Mouse (Mus musculus) myocyte (in vitro differentiated cells): ENCODE measurements around the gene Inip. TPM values are rescaled to one million over a fixed set of nuclear protein-coding genes. Genes with fewer than 3 reads are reported as not detected.
A peak's percentile ranks its signal among the peaks of the same experiment; 100 is the strongest.

Experiments
- H3K27me3 ChIP-seq: one replicate; pipeline ENCODE4 v1.6.1; 2011; ENCODE audit not compliant: control insufficient read depth, insufficient read depth, insufficient read length
- H3K36me3 ChIP-seq: one replicate; pipeline ENCODE4 v1.6.1; 2011; ENCODE audit not compliant: control insufficient read depth, insufficient read depth
- H3K4me2 ChIP-seq: one replicate; pipeline ENCODE4 v1.6.1; 2011; ENCODE audit warnings: low read depth, control low read depth
- H3K4me3 ChIP-seq: one replicate; pipeline ENCODE4 v1.5.1; 2011; ENCODE audit warnings: mild to moderate bottlenecking, control low read depth, moderate library complexity
- H3K79me2 ChIP-seq: one replicate; pipeline ENCODE4 v1.6.1; 2011; ENCODE audit not compliant: control insufficient read depth, insufficient read depth
- H3ac ChIP-seq: one replicate; pipeline ENCODE4 v1.6.1; 2011; ENCODE audit not compliant: control insufficient read depth, insufficient read length
- CEBPB ChIP-seq: IDR thresholded peaks from 2 replicates; pipeline ENCODE4 v1.6.1; 2011; ENCODE audit warnings: mild to moderate bottlenecking, moderate library complexity; ENCODE audit not compliant: poor library complexity, insufficient read depth, severe bottlenecking
- E2F4 ChIP-seq: IDR thresholded peaks from one replicate; pipeline ENCODE4 v1.6.1; 2011; ENCODE audit warnings: mild to moderate bottlenecking, control low read depth, moderate library complexity; ENCODE audit not compliant: insufficient read depth
- MAX ChIP-seq: IDR thresholded peaks from one replicate; pipeline ENCODE4 v1.6.1; 2011; ENCODE audit warnings: low read depth, mild to moderate bottlenecking, control low read depth
- MYOD1 ChIP-seq, 3 experiments: IDR thresholded peaks; one replicate each; pipeline ENCODE4 v1.6.1; 2011; ENCODE audit warnings: control low read depth in 2 of 3, low read depth in 2 of 3, mild to moderate bottlenecking in 2 of 3, moderate library complexity in 1 of 3; ENCODE audit not compliant: insufficient read length in 2 of 3, control insufficient read depth in 1 of 3
- MYOG ChIP-seq, 3 experiments: IDR thresholded peaks; one replicate each; pipeline ENCODE4 v1.6.1; 2011; ENCODE audit warnings: control low read depth in 2 of 3, low read depth in 2 of 3, mild to moderate bottlenecking in 2 of 3; ENCODE audit not compliant: insufficient read length in 2 of 3, control insufficient read depth in 1 of 3, insufficient read depth in 1 of 3
- POLR2A ChIP-seq: IDR thresholded peaks from one replicate; pipeline ENCODE4 v1.6.1; 2011; ENCODE audit warnings: low read depth, mild to moderate bottlenecking, control low read depth, moderate library complexity; ENCODE audit not compliant: insufficient read length
- POLR2AphosphoS2 ChIP-seq: IDR thresholded peaks from one replicate; pipeline ENCODE4 v1.6.1; 2011; ENCODE audit warnings: low read depth, control low read depth; ENCODE audit not compliant: insufficient read length
- REST ChIP-seq: IDR thresholded peaks from one replicate; pipeline ENCODE4 v1.6.1; 2011; ENCODE audit warnings: mild to moderate bottlenecking, control low read depth, moderate library complexity; ENCODE audit not compliant: insufficient read depth, insufficient read length
- SRF ChIP-seq: IDR thresholded peaks from one replicate; pipeline ENCODE4 v1.6.1; 2011; ENCODE audit warnings: low read depth; ENCODE audit not compliant: control insufficient read depth, insufficient read length
- TCF12 ChIP-seq: IDR thresholded peaks from one replicate; pipeline ENCODE4 v1.6.1; 2011; ENCODE audit warnings: mild to moderate bottlenecking, control low read depth; ENCODE audit not compliant: poor library complexity, insufficient read depth, severe bottlenecking
- TCF3 ChIP-seq: IDR thresholded peaks from one replicate; pipeline ENCODE4 v1.6.1; 2011; ENCODE audit warnings: low read depth, control low read depth; ENCODE audit not compliant: insufficient read length
- USF1 ChIP-seq: IDR thresholded peaks from one replicate; pipeline ENCODE4 v1.6.1; 2011; ENCODE audit warnings: low read depth, mild to moderate bottlenecking, control low read depth, moderate library complexity
- polyA plus RNA-seq: library from polyadenylated mRNA; unstranded; fragments of >200 nt; fragmentation: generic; extraction: Trizol; gene quantifications from one replicate; pipeline ENCODE4 v1.2.1, GENCODE M21; 2012; ENCODE audit warnings: missing spikeins

Inip gene
- polyA plus RNA-seq, 1 experiment = 7.4 TPM

GRCm38 (mm10) chr4:59783685-59784279 is 17.6 kb downstream of the Inip start:
- Histone ChIP-seq H3K4me3 (peak overlapping the region; percentile 83), H3K27me3 (peaks cover 4% of the 10 kb centered on the region), H3ac (peak overlapping the region; percentile 71), H3K79me2 (peaks cover 45% of the 10 kb centered on the region), H3K36me3 (no peaks in the 10 kb centered on the region), H3K4me2 (peak overlapping the region; percentile 73)
- TF ChIP-seq E2F4 (peak; percentile 81), MAX (no peak), POLR2A (peak; percentile 71), POLR2AphosphoS2 (peak; percentile 57)

- Histone ChIP-seq H3K79me2 (peaks cover 52% of the 10 kb centered on the region), H3K4me2 (peak overlapping the region; percentile 92), H3K4me3 (peak overlapping the region; percentile 83), H3K36me3 (no peaks in the 10 kb centered on the region), H3K27me3 (peaks cover 4% of the 10 kb centered on the region), H3ac (peak overlapping the region; percentile 71)
- TF ChIP-seq USF1 (no peak), MAX (no peak), MYOG (IDR thresholded peaks at IDR 0.05; ENCODE audit: control insufficient read depth in 1 of 3, insufficient read depth in 1 of 3, insufficient read length in 2 of 3, low read depth in 2 of 3) (no peak), CEBPB (no peak), POLR2A (no peak), REST (no peak), MYOD1 (IDR thresholded peaks at IDR 0.05; ENCODE audit: control insufficient read depth in 1 of 3, insufficient read length in 2 of 3, low read depth in 2 of 3) (no peak), TCF12 (no peak), E2F4 (no peak), SRF (no peak), TCF3 (no peak), POLR2AphosphoS2 (no peak)
These were observed 18.3 kb downstream of the Inip start for GRCm38 (mm10) chr4:59782853-59783684.

DNA sequence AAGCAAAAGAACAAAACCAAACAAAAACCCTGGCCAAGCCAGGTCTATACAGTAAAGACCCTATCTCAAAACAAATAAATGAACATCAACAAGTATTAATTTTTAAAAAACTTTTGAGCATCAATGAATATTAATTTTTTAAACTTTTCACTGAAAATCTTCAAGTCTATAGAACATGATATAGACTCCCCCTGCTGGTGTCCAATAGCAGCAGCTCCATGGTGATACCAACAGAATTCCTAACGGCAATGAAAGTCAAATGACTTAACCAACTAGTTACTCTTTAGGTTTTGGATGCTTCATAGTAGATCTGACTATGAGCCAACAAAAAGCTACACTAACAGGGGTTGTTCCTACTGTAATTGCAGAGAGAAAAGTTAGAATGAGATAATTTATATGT is 20.8 kb downstream of the Inip start:
- H3K27me3 ChIP-seq = no peaks in the 10 kb centered on the region
- no peak overlapping the region for H3K4me3 ChIP-seq
- peaks cover 3% of the 10 kb centered on the region for H3K36me3 ChIP-seq
- TF ChIP-seq REST (no peak), TCF3 (no peak), POLR2A (no peak), USF1 (no peak), MYOD1 (IDR thresholded peaks at IDR 0.05; ENCODE audit: control insufficient read depth in 1 of 3, insufficient read length in 2 of 3, low read depth in 2 of 3) (no peak), POLR2AphosphoS2 (no peak), MYOG (IDR thresholded peaks at IDR 0.05; ENCODE audit: control insufficient read depth in 1 of 3, insufficient read depth in 1 of 3, insufficient read length in 2 of 3, low read depth in 2 of 3) (no peak), E2F4 (no peak), SRF (no peak), MAX (no peak)
- peaks cover 65% of the 10 kb centered on the region for H3K79me2 ChIP-seq
- H3ac ChIP-seq = no peak overlapping the region
- H3K4me2 ChIP-seq = no peak overlapping the region

GRCm38 (mm10) chr4:59777828-59778227 is 23.6 kb downstream of the Inip start:
- no peak overlapping the region for H3ac ChIP-seq
- H3K4me2 ChIP-seq = no peak overlapping the region
- H3K79me2 ChIP-seq = peaks cover 60% of the 10 kb centered on the region
- H3K27me3 ChIP-seq = no peaks in the 10 kb centered on the region
- peaks cover 26% of the 10 kb centered on the region for H3K36me3 ChIP-seq
- no peak overlapping the region for H3K4me3 ChIP-seq
- TF ChIP-seq POLR2AphosphoS2 (no peak), MAX (no peak), TCF3 (no peak), E2F4 (no peak), CEBPB (no peak), REST (no peak), SRF (no peak), TCF12 (no peak), USF1 (no peak), POLR2A (no peak), MYOG (IDR thresholded peaks at IDR 0.05; ENCODE audit: control insufficient read depth in 1 of 3, insufficient read depth in 1 of 3, insufficient read length in 2 of 3, low read depth in 2 of 3) (no peak), MYOD1 (IDR thresholded peaks at IDR 0.05; ENCODE audit: control insufficient read depth in 1 of 3, insufficient read length in 2 of 3, low read depth in 2 of 3) (no peak)
